Mouse (Mus musculus) midbrain, embryonic 15.5 days (tissue): ENCODE measurements around the gene Ccni. TPM values are rescaled to one million over a fixed set of nuclear protein-coding genes. Genes with fewer than 3 reads are reported as not detected.
A peak's percentile ranks its signal among the peaks of the same experiment; 100 is the strongest.

Experiments
- ATAC-seq: fragments of 200-750 bp; cut with Nextera tagmentation; replicated peaks from 2 replicates; pipeline ENCODE4 v1.8.0; 2017; ENCODE audit warnings: moderate TSS enrichment
- H3K27ac ChIP-seq: fragments of 300-500 bp; sonication (generic); 2 replicates; pipeline ENCODE4 v1.5.1; 2015; ENCODE audit warnings: mild to moderate bottlenecking, inconsistent platforms
- H3K27me3 ChIP-seq: fragments of 300-500 bp; sonication (generic); replicated peaks from 2 replicates; pipeline ENCODE4 v1.6.1; 2015; ENCODE audit warnings: inconsistent platforms
- H3K36me3 ChIP-seq: fragments of 300-500 bp; sonication (generic); replicated peaks from 2 replicates; pipeline ENCODE4 v1.6.1; 2015; ENCODE audit warnings: inconsistent platforms
- H3K4me1 ChIP-seq: fragments of 300-500 bp; sonication (generic); 2 replicates; pipeline ENCODE4 v1.6.1; 2015; ENCODE audit warnings: inconsistent platforms
- H3K4me2 ChIP-seq: fragments of 300-500 bp; sonication (generic); 2 replicates; pipeline ENCODE4 v1.6.1; 2015; ENCODE audit warnings: inconsistent platforms, mild to moderate bottlenecking, moderate library complexity
- H3K4me3 ChIP-seq: fragments of 300-500 bp; sonication (generic); 2 replicates; pipeline ENCODE4 v1.5.1; 2015; ENCODE audit warnings: mild to moderate bottlenecking, inconsistent platforms
- H3K9ac ChIP-seq: fragments of 300-500 bp; sonication (generic); 2 replicates; pipeline ENCODE4 v1.6.1; 2015; ENCODE audit warnings: mild to moderate bottlenecking, inconsistent platforms
- H3K9me3 ChIP-seq: fragments of 300-500 bp; sonication (generic); 2 replicates; pipeline ENCODE4 v1.6.1; 2016; ENCODE audit warnings: inconsistent platforms
- WGBS: fragments of 180-500 bp; shearing (Covaris S2); methylation state at CpG from one replicate; pipeline ENCODE4 v1.1.7; 2015; ENCODE audit warnings: mixed read lengths; 5-methylcytosine and 5-hydroxymethylcytosine counted together
- polyA plus RNA-seq: library from polyadenylated mRNA; unstranded; fragments of >200 nt; fragmentation: Nextera tagmentation; extraction: Ambion mirVana; gene quantifications from 2 replicates; pipeline ENCODE4 v1.2.1, GENCODE M21; 2015

Gene Ccni
- polyA plus RNA-seq, 1 experiment from 2014 or later: 143 TPM

GRCm38 (mm10) chr5:93184548-93184947 lies 21.7 kb downstream of the Ccni start:
- Histone ChIP-seq H3K36me3 (peaks cover 33% of the 10 kb centered on the region), H3K9me3 (no peaks in the 10 kb centered on the region), H3K27me3 (no peaks in the 10 kb centered on the region), H3K27ac (no peak overlapping the region), H3K4me2 (no peak overlapping the region), H3K4me1 (no peaks in the 10 kb centered on the region), H3K9ac (no peak overlapping the region), H3K4me3 (no peak overlapping the region)
- no peak for ATAC-seq
- 91% methylated on average over 6 of the region's 6 CpGs for WGBS

- peaks cover 29% of the 10 kb centered on the region for H3K36me3 ChIP-seq
Measured at GRCm38 (mm10) chr5:93183311-93183710, 23.0 kb downstream of the Ccni start.

GRCm38 (mm10) chr5:93180252-93180651 lies 26.0 kb downstream of the Ccni start:
- Histone ChIP-seq H3K4me2 (no peak overlapping the region), H3K36me3 (peaks cover 10% of the 10 kb centered on the region; the same call in 1 of the 2 replicates), H3K27ac (no peak overlapping the region), H3K27me3 (no peaks in the 10 kb centered on the region), H3K4me3 (no peak overlapping the region), H3K9me3 (no peaks in the 10 kb centered on the region), H3K9ac (no peak overlapping the region), H3K4me1 (no peaks in the 10 kb centered on the region)
- ATAC-seq: peak; percentile 24; the same call in 1 of the 2 replicates
- WGBS: 80% methylated on average over 2 of the region's 2 CpGs

More at GRCm38 (mm10) chr5:93183311-93183710, 23.0 kb downstream of the Ccni start:
- no peak overlapping the region for H3K9ac ChIP-seq
- 85% methylated on average over 6 of the region's 6 CpGs for WGBS
- H3K4me2 ChIP-seq: no peak overlapping the region
- H3K27me3 ChIP-seq: no peaks in the 10 kb centered on the region
- H3K9me3 ChIP-seq: no peaks in the 10 kb centered on the region
- no peak overlapping the region for H3K4me3 ChIP-seq
- no peak overlapping the region for H3K27ac ChIP-seq
- no peak for ATAC-seq
- no peaks in the 10 kb centered on the region for H3K4me1 ChIP-seq

- 79% methylated on average over 6 of the region's 6 CpGs for WGBS
- H3K4me1 ChIP-seq: no peaks in the 10 kb centered on the region
- no peak for ATAC-seq
- no peaks in the 10 kb centered on the region for H3K27me3 ChIP-seq
- no peak overlapping the region for H3K4me3 ChIP-seq
- no peak overlapping the region for H3K9ac ChIP-seq
- H3K9me3 ChIP-seq: no peaks in the 10 kb centered on the region
- peaks cover 5% of the 10 kb centered on the region; the same call in 1 of the 2 replicates for H3K36me3 ChIP-seq
- H3K27ac ChIP-seq: no peak overlapping the region
- H3K4me2 ChIP-seq: no peak overlapping the region
Measured at GRCm38 (mm10) chr5:93178616-93179015, 27.7 kb downstream of the Ccni start.

GRCm38 (mm10) chr5:93174675-93175074 lies 31.6 kb downstream of the Ccni start:
- H3K4me3 ChIP-seq: no peak overlapping the region
- H3K9me3 ChIP-seq: no peaks in the 10 kb centered on the region
- H3K36me3 ChIP-seq: peaks cover 10% of the 10 kb centered on the region; the same call in 1 of the 2 replicates
- WGBS: 90% methylated on average over 6 of the region's 6 CpGs
- no peak overlapping the region for H3K27ac ChIP-seq
- H3K4me1 ChIP-seq: no peaks in the 10 kb centered on the region
- H3K27me3 ChIP-seq: no peaks in the 10 kb centered on the region
- no peak overlapping the region for H3K9ac ChIP-seq
- H3K4me2 ChIP-seq: no peak overlapping the region
- no peak for ATAC-seq

- H3K27ac ChIP-seq: no peak overlapping the region
- 91% methylated on average over 6 of the region's 6 CpGs for WGBS
- H3K9ac ChIP-seq: no peak overlapping the region
- no peak for ATAC-seq
- peaks cover 22% of the 10 kb centered on the region; the same call in 1 of the 2 replicates for H3K36me3 ChIP-seq
- no peaks in the 10 kb centered on the region for H3K27me3 ChIP-seq
- H3K4me3 ChIP-seq: no peak overlapping the region
- no peaks in the 10 kb centered on the region for H3K4me1 ChIP-seq
- no peak overlapping the region for H3K4me2 ChIP-seq
- no peaks in the 10 kb centered on the region for H3K9me3 ChIP-seq
Measured at GRCm38 (mm10) chr5:93172536-93172935, 33.8 kb downstream of the Ccni start.

- ATAC-seq: no peak
- H3K27me3 ChIP-seq: no peaks in the 10 kb centered on the region
- H3K9me3 ChIP-seq: no peaks in the 10 kb centered on the region
- H3K9ac ChIP-seq: no peak overlapping the region
- H3K4me1 ChIP-seq: no peaks in the 10 kb centered on the region
- H3K27ac ChIP-seq: no peak overlapping the region
- H3K36me3 ChIP-seq: peaks cover 27% of the 10 kb centered on the region; the same call in 1 of the 2 replicates
- 95% methylated on average over 15 of the region's 15 CpGs for whole genome bisulfite sequencing
- H3K4me3 ChIP-seq: no peak overlapping the region
- no peak overlapping the region for H3K4me2 ChIP-seq
Measured at GRCm38 (mm10) chr5:93171420-93171819, 34.9 kb downstream of the Ccni start.

- Histone ChIP-seq H3K9ac (no peak overlapping the region), H3K4me1 (no peaks in the 10 kb centered on the region), H3K27ac (no peak overlapping the region), H3K36me3 (peaks cover 43% of the 10 kb centered on the region), H3K27me3 (no peaks in the 10 kb centered on the region), H3K9me3 (no peaks in the 10 kb centered on the region), H3K4me2 (no peak overlapping the region), H3K4me3 (no peak overlapping the region)
- 94% methylated on average over 6 of the region's 6 CpGs for WGBS
- no peak for ATAC-seq
Measured at GRCm38 (mm10) chr5:93168654-93169053, 37.6 kb downstream of the Ccni start.

- H3K27me3 ChIP-seq: no peaks in the 10 kb centered on the region
- H3K36me3 ChIP-seq: peaks cover 43% of the 10 kb centered on the region
- ATAC-seq: no peak
- no peak overlapping the region for H3K9ac ChIP-seq
- H3K4me2 ChIP-seq: no peak overlapping the region
- H3K9me3 ChIP-seq: no peaks in the 10 kb centered on the region
- WGBS: 87% methylated on average over 11 of the region's 11 CpGs
- H3K4me1 ChIP-seq: no peaks in the 10 kb centered on the region
- no peak overlapping the region for H3K4me3 ChIP-seq
- no peak overlapping the region for H3K27ac ChIP-seq
Measured at GRCm38 (mm10) chr5:93167919-93168516, 38.3 kb downstream of the Ccni start.

GRCm38 (mm10) chr5:93163541-93163940 lies 42.8 kb downstream of the Ccni start:
- Histone ChIP-seq H3K9me3 (no peaks in the 10 kb centered on the region), H3K9ac (no peak overlapping the region), H3K36me3 (peaks cover 43% of the 10 kb centered on the region), H3K4me1 (no peaks in the 10 kb centered on the region), H3K27ac (no peak overlapping the region), H3K4me2 (no peak overlapping the region), H3K27me3 (no peaks in the 10 kb centered on the region), H3K4me3 (no peak overlapping the region)
- ATAC-seq: no peak
- WGBS: 80% methylated on average over 3 of the region's 3 CpGs

GRCm38 (mm10) chr5:93154401-93154800 lies 51.9 kb downstream of the Ccni start:
- Histone ChIP-seq H3K9me3 (no peaks in the 10 kb centered on the region), H3K36me3 (peaks cover 15% of the 10 kb centered on the region; the same call in 1 of the 2 replicates), H3K4me1 (no peaks in the 10 kb centered on the region), H3K27ac (no peak overlapping the region), H3K4me3 (no peak overlapping the region), H3K27me3 (no peaks in the 10 kb centered on the region), H3K4me2 (no peak overlapping the region), H3K9ac (no peak overlapping the region)
- no peak for ATAC-seq
- WGBS: 94% methylated on average over 11 of the region's 11 CpGs

GRCm38 (mm10) chr5:93152451-93152850 lies 53.8 kb downstream of the Ccni start:
- H3K9ac ChIP-seq: no peak overlapping the region
- no peak overlapping the region for H3K27ac ChIP-seq
- 86% methylated on average over 4 of the region's 4 CpGs for WGBS
- H3K4me3 ChIP-seq: no peak overlapping the region
- peaks cover 9% of the 10 kb centered on the region; the same call in 1 of the 2 replicates for H3K36me3 ChIP-seq
- no peaks in the 10 kb centered on the region for H3K4me1 ChIP-seq
- H3K4me2 ChIP-seq: no peak overlapping the region
- no peak for ATAC-seq
- H3K27me3 ChIP-seq: no peaks in the 10 kb centered on the region
- no peaks in the 10 kb centered on the region for H3K9me3 ChIP-seq

GRCm38 (mm10) chr5:93151985-93152384 lies 54.3 kb downstream of the Ccni start:
- Histone ChIP-seq H3K36me3 (peaks cover 6% of the 10 kb centered on the region; the same call in 1 of the 2 replicates), H3K4me1 (no peaks in the 10 kb centered on the region), H3K4me2 (no peak overlapping the region), H3K9ac (no peak overlapping the region), H3K9me3 (no peaks in the 10 kb centered on the region), H3K4me3 (no peak overlapping the region), H3K27ac (no peak overlapping the region), H3K27me3 (no peaks in the 10 kb centered on the region)
- no peak for ATAC-seq
- 76% methylated on average over 6 of the region's 6 CpGs for whole genome bisulfite sequencing
